In genomic region chrX:102644573-102644951, GRCm38 (mm10) we compare ENCODE assay signal across 8 mouse cellular contexts. TPM values are rescaled to one million over a fixed set of nuclear protein-coding genes. Genes with fewer than 3 reads are reported as not detected.
DNase-seq lines count a peak whose midpoint lies in the region; ATAC-seq lines count a peak whose summit lies in the region.

No protein-coding gene starts in this region.

- H3K4me1 ChIP-seq in embryonic facial prominence, embryonic 10.5 days, result no peaks in the 10 kb centered on the region
- H3K4me1 ChIP-seq in hindbrain, embryonic 15.5 days (replicated peaks), result peaks cover 7% of the 10 kb centered on the region; the same call in 1 of the 2 replicates

- peak overlapping the region; percentile 66 for H3K4me3 ChIP-seq in embryonic facial prominence, embryonic 10.5 days
- H3K4me3 ChIP-seq in hindbrain, embryonic 15.5 days, result peak overlapping the region; percentile 53

- peak; percentile 19; the same call in 1 of the 2 replicates for ATAC-seq in hindbrain, embryonic 15.5 days (ENCODE audit: low FRiP score, low read depth)

- H3K4me2 ChIP-seq in hindbrain, embryonic 15.5 days, result peak overlapping the region; percentile 59

- DNase-seq in gastrocnemius, postnatal 25 days, result peak; percentile 24
- DNase-seq in gastrocnemius, adult 8-10 months (ENCODE audit: low spot score in 2 of 2), result no peak
- peak; percentile 7 for DNase-seq in ES-CJ7 (ENCODE audit: low read depth, low spot score)
- DNase-seq in embryonic facial prominence, embryonic 10.5 days (ENCODE audit: low spot score), result peak; percentile 25
- DNase-seq in lung, postnatal 14 days, result peak; percentile 10
- DNase-seq in testis, postnatal 14 days (ENCODE audit: low spot score), result peak; percentile 9
- no peak for DNase-seq in Muller cell, postnatal 12 days (ENCODE audit: inconsistent ontology term)

- no peak overlapping the region; the same call in 1 of the 2 replicates for H3K9ac ChIP-seq in hindbrain, embryonic 15.5 days

- 23% methylated on average over 8 of the region's 8 CpGs for WGBS in embryonic facial prominence, embryonic 10.5 days
- 23% methylated on average over 7 of the region's 8 CpGs for WGBS in hindbrain, embryonic 15.5 days

- H3K36me3 ChIP-seq in embryonic facial prominence, embryonic 10.5 days (replicated peaks), result no peaks in the 10 kb centered on the region
- no peaks in the 10 kb centered on the region for H3K36me3 ChIP-seq in hindbrain, embryonic 15.5 days

- peaks cover 53% of the 10 kb centered on the region for H3K27me3 ChIP-seq in embryonic facial prominence, embryonic 10.5 days (replicated peaks; ENCODE audit: low read depth, poor library complexity, severe bottlenecking)
- H3K27me3 ChIP-seq in hindbrain, embryonic 15.5 days, result peaks cover 10% of the 10 kb centered on the region; the same call in 1 of the 2 replicates

- H3K27ac ChIP-seq in embryonic facial prominence, embryonic 10.5 days (replicated peaks), result peak overlapping the region; percentile 72; the same call in 1 of the 2 replicates
- H3K27ac ChIP-seq in hindbrain, embryonic 15.5 days (replicated peaks), result no peak overlapping the region

- no peaks in the 10 kb centered on the region for H3K9me3 ChIP-seq in embryonic facial prominence, embryonic 10.5 days
- no peaks in the 10 kb centered on the region for H3K9me3 ChIP-seq in hindbrain, embryonic 15.5 days

RNA-seq across cellular contexts. Expression of gene Phka1, which starts 0.5 kb away (rescaled TPM):
- total RNA-seq in gastrocnemius, postnatal 25 days (2021), result 100 to 1,000 TPM; 363 to 425 TPM
- total RNA-seq in gastrocnemius, adult 8-10 months (2022), result 100 to 1,000 TPM; 533 to 733 (median 615) TPM
- polyA plus RNA-seq in embryonic facial prominence, embryonic 10.5 days (2016; fragmentation: Nextera tagmentation; extraction: Ambion mirVana), result 9.5 and 10.4 TPM in 2 replicates
- 8.2 and 9.7 TPM in 2 replicates for polyA plus RNA-seq in hindbrain, embryonic 15.5 days (2015; fragmentation: Nextera tagmentation; extraction: Ambion mirVana)

RNA-seq across cellular contexts. Expression of gene Gm3880, which starts 42.2 kb away (rescaled TPM):
- total RNA-seq in gastrocnemius, postnatal 25 days (2021), result not detected
- total RNA-seq in gastrocnemius, adult 8-10 months (2022), result not detected
- polyA plus RNA-seq in embryonic facial prominence, embryonic 10.5 days (2016; fragmentation: Nextera tagmentation; extraction: Ambion mirVana), result not detected in 2 replicates
- not detected in 2 replicates for polyA plus RNA-seq in hindbrain, embryonic 15.5 days (2015; fragmentation: Nextera tagmentation; extraction: Ambion mirVana)

Comparison
In these comparisons a context has a peak if more than half of its experiments do, and no peak if none do; other contexts are left out.
1. DNase-seq: peak in gastrocnemius, postnatal 25 days (single experiment), ES-CJ7 (single experiment), embryonic facial prominence, embryonic 10.5 days (single experiment), lung, postnatal 14 days (single experiment) and testis, postnatal 14 days (single experiment); none in gastrocnemius, adult 8-10 months (0 of 2) and Muller cell, postnatal 12 days (single experiment).